Comparison of ENCODE assay signal across 8 mouse cellular contexts in genomic region chr2:152415287-152415686, GRCm38 (mm10). TPM values are rescaled to one million over a fixed set of nuclear protein-coding genes. Genes with fewer than 3 reads are reported as not detected.
A peak's percentile ranks its signal among the peaks of the same experiment; 100 is the strongest.
DNase-seq lines count a peak whose midpoint lies in the region; ATAC-seq and TF ChIP-seq lines count a peak whose summit lies in the region.

6820408C15Rik (plus strand) TSS chr2:152415587.

- H3K4me3 ChIP-seq in heart, postnatal 0 days (ENCODE audit: low read depth, low read length) = peak within 1 kb of the TSS; percentile 89
- H3K4me3 ChIP-seq in bone marrow macrophage, adult 2 months (ENCODE audit: insufficient read depth, low read length) = peak within 1 kb of the TSS; percentile 63
- peak within 1 kb of the TSS; percentile 92 for H3K4me3 ChIP-seq in hindbrain, embryonic 11.5 days (ENCODE audit: low read depth, low read length)
- H3K4me3 ChIP-seq in midbrain, embryonic 11.5 days (ENCODE audit: low read depth, low read length) = peak within 1 kb of the TSS; percentile 96

- no peak for ATAC-seq in heart, postnatal 0 days (ENCODE audit: insufficient read depth, low read depth)
- ATAC-seq in hindbrain, embryonic 11.5 days (ENCODE audit: low FRiP score) = no peak
- ATAC-seq in midbrain, embryonic 11.5 days (ENCODE audit: low FRiP score) = no peak

- TF ChIP-seq POLR2A in bone marrow macrophage, adult 2 months (IDR thresholded peaks at IDR 0.05; ENCODE audit: borderline replicate concordance, low read depth, low read length) = no peak

- peak within 1 kb of the TSS; percentile 98 for H3K27ac ChIP-seq in heart, postnatal 0 days (ENCODE audit: low read depth)
- no peak within 1 kb of the TSS for H3K27ac ChIP-seq in bone marrow macrophage, adult 2 months (ENCODE audit: insufficient read depth, low read depth, low read length)
- H3K27ac ChIP-seq in hindbrain, embryonic 11.5 days (ENCODE audit: low read depth, low read length) = peak within 1 kb of the TSS; percentile 95
- H3K27ac ChIP-seq in midbrain, embryonic 11.5 days (ENCODE audit: low read depth, low read length) = peak within 1 kb of the TSS; percentile 94

- H3K9ac ChIP-seq in heart, postnatal 0 days (replicated peaks; ENCODE audit: low read depth, low read length) = peak within 1 kb of the TSS; percentile 98
- H3K9ac ChIP-seq in hindbrain, embryonic 11.5 days (ENCODE audit: low read depth, low read length) = peak within 1 kb of the TSS; percentile 99
- H3K9ac ChIP-seq in midbrain, embryonic 11.5 days (ENCODE audit: low read length) = peak within 1 kb of the TSS; percentile 98

- 21% methylated on average over 4 of the region's 4 CpGs for WGBS in heart, postnatal 0 days
- 30% methylated on average over 4 of the region's 4 CpGs for WGBS in hindbrain, embryonic 11.5 days
- 28% methylated on average over 4 of the region's 4 CpGs for WGBS in midbrain, embryonic 11.5 days

- no peak for TF ChIP-seq EP300 in heart, postnatal 0 days (IDR thresholded peaks at IDR 0.05; ENCODE audit: low read depth)

- peak within 1 kb of the TSS; percentile 82 for H3K4me2 ChIP-seq in heart, postnatal 0 days (ENCODE audit: low read depth, low read length)
- H3K4me2 ChIP-seq in hindbrain, embryonic 11.5 days (replicated peaks; ENCODE audit: low read depth, low read length) = peak within 1 kb of the TSS; percentile 91
- peak within 1 kb of the TSS; percentile 83 for H3K4me2 ChIP-seq in midbrain, embryonic 11.5 days

- peaks cover 22% of the 10 kb centered on the region for H3K4me1 ChIP-seq in heart, postnatal 0 days (ENCODE audit: control insufficient read depth, insufficient read depth)
- 0 out of 2 replicates have a peak, but pooled peaks cover 2% of the 10 kb centered on the region for H3K4me1 ChIP-seq in bone marrow macrophage, adult 2 months (ENCODE audit: control insufficient read depth, insufficient read depth, low read length)
- peaks cover 12% of the 10 kb centered on the region for H3K4me1 ChIP-seq in hindbrain, embryonic 11.5 days (replicated peaks; ENCODE audit: control insufficient read depth, insufficient read depth, low read length)
- peaks cover 29% of the 10 kb centered on the region for H3K4me1 ChIP-seq in midbrain, embryonic 11.5 days (ENCODE audit: control insufficient read depth, insufficient read depth, low read length)

- no peaks in the 10 kb centered on the region for H3K9me3 ChIP-seq in heart, postnatal 0 days (replicated peaks; ENCODE audit: control insufficient read depth, low read length)
- H3K9me3 ChIP-seq in hindbrain, embryonic 11.5 days (ENCODE audit: control insufficient read depth, low read length) = no peaks in the 10 kb centered on the region
- peaks cover 7% of the 10 kb centered on the region; the same call in 1 of the 2 replicates for H3K9me3 ChIP-seq in midbrain, embryonic 11.5 days (ENCODE audit: control insufficient read depth, low read length)

- TF ChIP-seq CTCF in heart, postnatal 0 days (IDR thresholded peaks at IDR 0.05; ENCODE audit: low read depth) = no peak
- TF ChIP-seq CTCF in bone marrow macrophage, adult 2 months (IDR thresholded peaks at IDR 0.05; ENCODE audit: low read depth, low read length) = no peak

- no peak for DNase-seq in heart, postnatal 0 days (ENCODE audit: low spot score)
- DNase-seq in heart, adult 18-20 months = no peak
- DNase-seq in hindbrain, embryonic 11.5 days (ENCODE audit: low spot score) = peak; percentile 34
- DNase-seq in midbrain, embryonic 11.5 days (ENCODE audit: low spot score, missing footprints) = no peak
- DNase-seq in urinary bladder, adult 18-20 months (ENCODE audit: low spot score in 2 of 2) = no peak
- DNase-seq in thymus, postnatal 14 days = no peak
- DNase-seq in right cerebral cortex, postnatal 25 days = no peak

- no peaks in the 10 kb centered on the region for H3K36me3 ChIP-seq in heart, postnatal 0 days (replicated peaks; ENCODE audit: control insufficient read depth, insufficient read depth, low read length)
- no peaks in the 10 kb centered on the region for H3K36me3 ChIP-seq in hindbrain, embryonic 11.5 days (ENCODE audit: control insufficient read depth, insufficient read depth, low read length)
- H3K36me3 ChIP-seq in midbrain, embryonic 11.5 days (ENCODE audit: control insufficient read depth, insufficient read depth, low read length) = no peaks in the 10 kb centered on the region

- no peaks in the 10 kb centered on the region for H3K27me3 ChIP-seq in heart, postnatal 0 days (ENCODE audit: control insufficient read depth, insufficient read depth, low read length)
- H3K27me3 ChIP-seq in hindbrain, embryonic 11.5 days (ENCODE audit: control insufficient read depth, insufficient read depth, low read length) = no peaks in the 10 kb centered on the region
- no peaks in the 10 kb centered on the region for H3K27me3 ChIP-seq in midbrain, embryonic 11.5 days (ENCODE audit: control insufficient read depth, insufficient read depth, low read length)

RNA-seq across cellular contexts. Expression of gene 6820408C15Rik, which starts in this region (rescaled TPM):
- 0.15 and 1.7 TPM in 2 replicates for total RNA-seq in heart, postnatal 0 days (2014; rRNA removed; ENCODE audit: low replicate concordance)
- polyA plus RNA-seq in heart, postnatal 0 days (2015; fragmentation: Nextera tagmentation; extraction: Ambion mirVana) = 5.4 and 5.6 TPM in 2 replicates
- total RNA-seq in heart, adult 18-20 months (2021) = 1 to 10 TPM; 1.6 to 2.4 TPM
- not detected in 2 replicates for polyA plus RNA-seq in bone marrow macrophage, adult 2 months (2012; ENCODE audit: insufficient read depth, insufficient read length, missing spikeins)
- 2.9 and 3.8 TPM in 2 replicates for polyA plus RNA-seq in hindbrain, embryonic 11.5 days (2014; fragmentation: Nextera tagmentation; extraction: Ambion mirVana)
- polyA plus RNA-seq in midbrain, embryonic 11.5 days (2014; fragmentation: Nextera tagmentation; extraction: Ambion mirVana) = 0.40 and 0.93 TPM in 2 replicates
